Mouse (Mus musculus) embryonic facial prominence, embryonic 12.5 days (tissue): ENCODE results near the gene Fkbp7. TPM values are rescaled to one million over a fixed set of nuclear protein-coding genes. Genes with fewer than 3 reads are reported as not detected.

ENCODE experiments used
- ATAC-seq: fragments of 200-750 bp; cut with Nextera tagmentation; 2 replicates; pipeline ENCODE4 v1.8.0; 2017; ENCODE audit not compliant: insufficient number of reproducible peaks, insufficient read depth, low FRiP score, low TSS enrichment
- H3K27ac ChIP-seq: fragments of 300-500 bp; sonication (generic); 2 replicates; pipeline ENCODE4 v1.5.1; 2016; ENCODE audit warnings: mild to moderate bottlenecking
- H3K27me3 ChIP-seq: fragments of 300-500 bp; sonication (generic); 2 replicates; pipeline ENCODE4 v1.6.1; 2016; ENCODE audit warnings: mild to moderate bottlenecking, moderate library complexity
- H3K36me3 ChIP-seq: fragments of 300-500 bp; sonication (generic); 2 replicates; pipeline ENCODE4 v1.6.1; 2016; ENCODE audit warnings: mild to moderate bottlenecking
- H3K4me1 ChIP-seq: fragments of 300-500 bp; sonication (generic); 2 replicates; pipeline ENCODE4 v1.6.1; 2016
- H3K4me2 ChIP-seq: fragments of 300-500 bp; sonication (generic); replicated peaks from 2 replicates; pipeline ENCODE4 v1.6.1; 2016; ENCODE audit warnings: mild to moderate bottlenecking, moderate library complexity
- H3K4me3 ChIP-seq: fragments of 300-500 bp; sonication (generic); 2 replicates; pipeline ENCODE4 v1.5.1; 2016; ENCODE audit warnings: mild to moderate bottlenecking
- H3K9ac ChIP-seq: fragments of 300-500 bp; sonication (generic); 2 replicates; pipeline ENCODE4 v1.6.1; 2016; ENCODE audit warnings: mild to moderate bottlenecking, moderate library complexity
- H3K9me3 ChIP-seq: fragments of 300-500 bp; sonication (generic); 2 replicates; pipeline ENCODE4 v1.6.1; 2016; ENCODE audit warnings: mild to moderate bottlenecking, moderate library complexity
- WGBS: fragments of 180-500 bp; shearing (Covaris S2); methylation state at CpG from one replicate; pipeline ENCODE4 v1.1.7; 2016; 5-methylcytosine and 5-hydroxymethylcytosine counted together
- polyA plus RNA-seq: library from polyadenylated mRNA; unstranded; fragments of >200 nt; fragmentation: Nextera tagmentation; extraction: Ambion mirVana; gene quantifications from 2 replicates; pipeline ENCODE4 v1.2.1, GENCODE M21; 2016

The Fkbp7 gene
- polyA plus RNA-seq, 1 experiment from 2014 or later, result 68.4 TPM

- Histone ChIP-seq H3K36me3 (peaks cover 24% of the 10 kb centered on the region), H3K9me3 (no peaks in the 10 kb centered on the region), H3K4me3 (no peak overlapping the region), H3K9ac (no peak overlapping the region), H3K27me3 (no peaks in the 10 kb centered on the region), H3K4me1 (no peaks in the 10 kb centered on the region; the same call in 1 of the 2 replicates), H3K4me2 (no peak overlapping the region), H3K27ac (no peak overlapping the region)
- WGBS, result 58% methylated on average over 4 of the region's 8 CpGs
- no peak for ATAC-seq
Measured at GRCm38 (mm10) chr2:76659419-76659818, 13.5 kb downstream of the Fkbp7 start.

- no peak overlapping the region for H3K4me3 ChIP-seq
- no peak for ATAC-seq
- peaks cover 16% of the 10 kb centered on the region for H3K36me3 ChIP-seq
- H3K27ac ChIP-seq, result no peak overlapping the region
- H3K4me2 ChIP-seq, result no peak overlapping the region
- no peaks in the 10 kb centered on the region for H3K9me3 ChIP-seq
- H3K9ac ChIP-seq, result no peak overlapping the region
- no peaks in the 10 kb centered on the region for H3K27me3 ChIP-seq
- 79% methylated on average over 13 of the region's 13 CpGs for WGBS
- no peaks in the 10 kb centered on the region; the same call in 1 of the 2 replicates for H3K4me1 ChIP-seq
Measured at GRCm38 (mm10) chr2:76658551-76658950, 14.4 kb downstream of the Fkbp7 start.

- H3K4me3 ChIP-seq, result no peak overlapping the region
- no peaks in the 10 kb centered on the region for H3K27me3 ChIP-seq
- no peaks in the 10 kb centered on the region for H3K36me3 ChIP-seq
- H3K4me2 ChIP-seq, result no peak overlapping the region
- no peak for ATAC-seq
- WGBS, result 4% methylated on average over 1 of the region's 1 CpGs
- no peaks in the 10 kb centered on the region; the same call in 1 of the 2 replicates for H3K4me1 ChIP-seq
- no peak overlapping the region for H3K27ac ChIP-seq
- no peaks in the 10 kb centered on the region for H3K9me3 ChIP-seq
- H3K9ac ChIP-seq, result no peak overlapping the region
Measured at GRCm38 (mm10) chr2:76655982-76656381, 16.9 kb downstream of the Fkbp7 start.

GRCm38 (mm10) chr2:76655444-76655843, 17.5 kb downstream of the Fkbp7 start:
- Histone ChIP-seq H3K9me3 (no peaks in the 10 kb centered on the region), H3K27me3 (no peaks in the 10 kb centered on the region), H3K4me1 (no peaks in the 10 kb centered on the region; the same call in 1 of the 2 replicates), H3K4me2 (no peak overlapping the region), H3K27ac (no peak overlapping the region), H3K36me3 (no peaks in the 10 kb centered on the region), H3K9ac (no peak overlapping the region), H3K4me3 (no peak overlapping the region)
- ATAC-seq, result no peak
- 80% methylated on average over 3 of the region's 3 CpGs for WGBS

- Histone ChIP-seq H3K9ac (no peak overlapping the region), H3K4me1 (no peaks in the 10 kb centered on the region; the same call in 1 of the 2 replicates), H3K9me3 (no peaks in the 10 kb centered on the region), H3K36me3 (no peaks in the 10 kb centered on the region), H3K4me3 (no peak overlapping the region), H3K27me3 (no peaks in the 10 kb centered on the region), H3K27ac (no peak overlapping the region), H3K4me2 (no peak overlapping the region)
- no peak for ATAC-seq
- WGBS, result 79% methylated on average over 5 of the region's 5 CpGs
Measured at GRCm38 (mm10) chr2:76654646-76655045, 18.3 kb downstream of the Fkbp7 start.

GRCm38 (mm10) chr2:76653070-76653469, 19.8 kb downstream of the Fkbp7 start:
- no peak overlapping the region for H3K27ac ChIP-seq

GRCm38 (mm10) chr2:76648666-76649141, 24.2 kb downstream of the Fkbp7 start:
- peak overlapping the region; percentile 78 for H3K4me2 ChIP-seq
- peaks cover 9% of the 10 kb centered on the region; the same call in 1 of the 2 replicates for H3K4me1 ChIP-seq
- H3K27me3 ChIP-seq, result no peaks in the 10 kb centered on the region
- H3K36me3 ChIP-seq, result peaks cover 3% of the 10 kb centered on the region; the same call in 1 of the 2 replicates
- 32% methylated on average over 13 of the region's 13 CpGs for WGBS
- no peaks in the 10 kb centered on the region for H3K9me3 ChIP-seq
- peak; percentile 53 for ATAC-seq
- H3K9ac ChIP-seq, result peak overlapping the region; percentile 90
- H3K27ac ChIP-seq, result peak overlapping the region; percentile 91
- H3K4me3 ChIP-seq, result peak overlapping the region; percentile 82; the same call in 1 of the 2 replicates

More at GRCm38 (mm10) chr2:76653070-76653469, 19.8 kb downstream of the Fkbp7 start:
- H3K4me3 ChIP-seq, result no peak overlapping the region
- H3K36me3 ChIP-seq, result no peaks in the 10 kb centered on the region
- H3K9ac ChIP-seq, result no peak overlapping the region
- WGBS, result 88% methylated on average over 4 of the region's 4 CpGs
- no peak for ATAC-seq
- H3K4me2 ChIP-seq, result no peak overlapping the region
- H3K27me3 ChIP-seq, result no peaks in the 10 kb centered on the region
- H3K4me1 ChIP-seq, result no peaks in the 10 kb centered on the region
- H3K9me3 ChIP-seq, result no peaks in the 10 kb centered on the region

- H3K27me3 ChIP-seq, result no peaks in the 10 kb centered on the region
- ATAC-seq, result peak; percentile 100
- peak within 1 kb of the TSS; percentile 82 for H3K4me3 ChIP-seq
- WGBS, result 1% methylated on average over 37 of the region's 42 CpGs
- H3K4me2 ChIP-seq, result peak within 1 kb of the TSS; percentile 78
- H3K9me3 ChIP-seq, result no peaks in the 10 kb centered on the region
- H3K4me1 ChIP-seq, result peaks cover 9% of the 10 kb centered on the region; the same call in 1 of the 2 replicates
- H3K27ac ChIP-seq, result peak within 1 kb of the TSS; percentile 91
- H3K36me3 ChIP-seq, result peaks cover 5% of the 10 kb centered on the region; the same call in 1 of the 2 replicates
- H3K9ac ChIP-seq, result peak within 1 kb of the TSS; percentile 90
Measured at GRCm38 (mm10) chr2:76647883-76648570, 24.9 kb downstream of the Fkbp7 start, which contains the start of the genes Prkra and Pjvk. Gene Prkra (minus strand): TSS chr2:76648015. Gene Pjvk (plus strand): TSS chr2:76648476.

GRCm38 (mm10) chr2:76647441-76647869, 25.5 kb downstream of the Fkbp7 start:
- peak overlapping the region; percentile 91 for H3K27ac ChIP-seq
- WGBS, result under 1% methylated on average over 32 of the region's 32 CpGs
- peaks cover 9% of the 10 kb centered on the region; the same call in 1 of the 2 replicates for H3K36me3 ChIP-seq
- H3K27me3 ChIP-seq, result no peaks in the 10 kb centered on the region
- H3K4me3 ChIP-seq, result peak overlapping the region; percentile 82
- no peaks in the 10 kb centered on the region for H3K9me3 ChIP-seq
- peak overlapping the region; percentile 78 for H3K4me2 ChIP-seq
- ATAC-seq, result peak; percentile 70
- H3K4me1 ChIP-seq, result peaks cover 9% of the 10 kb centered on the region; the same call in 1 of the 2 replicates
- peak overlapping the region; percentile 90 for H3K9ac ChIP-seq

- peaks cover 34% of the 10 kb centered on the region for H3K36me3 ChIP-seq
- ATAC-seq, result no peak
- no peaks in the 10 kb centered on the region for H3K27me3 ChIP-seq
- no peaks in the 10 kb centered on the region for H3K9me3 ChIP-seq
- no peak overlapping the region for H3K4me2 ChIP-seq
- peaks cover 9% of the 10 kb centered on the region; the same call in 1 of the 2 replicates for H3K4me1 ChIP-seq
- H3K27ac ChIP-seq, result no peak overlapping the region
- H3K4me3 ChIP-seq, result no peak overlapping the region
- H3K9ac ChIP-seq, result no peak overlapping the region
Measured at GRCm38 (mm10) chr2:76643801-76644200, 29.1 kb downstream of the Fkbp7 start.

GRCm38 (mm10) chr2:76639637-76640036, 33.3 kb downstream of the Fkbp7 start:
- Histone ChIP-seq H3K4me3 (no peak overlapping the region), H3K9ac (no peak overlapping the region), H3K36me3 (peaks cover 65% of the 10 kb centered on the region), H3K9me3 (no peaks in the 10 kb centered on the region), H3K27ac (no peak overlapping the region), H3K4me1 (no peaks in the 10 kb centered on the region), H3K27me3 (no peaks in the 10 kb centered on the region), H3K4me2 (no peak overlapping the region)
- ATAC-seq, result no peak
- WGBS, result 95% methylated on average over 2 of the region's 2 CpGs

- H3K9me3 ChIP-seq, result no peaks in the 10 kb centered on the region
- no peak overlapping the region for H3K4me2 ChIP-seq
- H3K4me1 ChIP-seq, result no peaks in the 10 kb centered on the region
- no peak overlapping the region for H3K9ac ChIP-seq
- H3K4me3 ChIP-seq, result no peak overlapping the region
- H3K27me3 ChIP-seq, result no peaks in the 10 kb centered on the region
- no peak for ATAC-seq
- no peak overlapping the region for H3K27ac ChIP-seq
- WGBS, result 91% methylated on average over 4 of the region's 4 CpGs
- peaks cover 82% of the 10 kb centered on the region for H3K36me3 ChIP-seq
Measured at GRCm38 (mm10) chr2:76631600-76631999, 41.3 kb downstream of the Fkbp7 start.
